Comparison of ENCODE assay signal across 10 mouse cellular contexts in genomic region chr19:6949951-6950350, GRCm38 (mm10). TPM values are rescaled to one million over a fixed set of nuclear protein-coding genes. Genes with fewer than 3 reads are reported as not detected.
DNase-seq lines count a peak whose midpoint lies in the region; ATAC-seq and TF ChIP-seq lines count a peak whose summit lies in the region.
"Had no signal": no experiment of that assay in that cellular context is flagged by ENCODE, and none has a peak within 500 bp of the region (broad histone marks: within the 10 kb centered on the region; RNA-seq: fewer than 3 reads in every experiment).

No protein-coding gene starts in this region.

- H3K9ac ChIP-seq in heart, postnatal 0 days (replicated peaks; ENCODE audit: low read depth, low read length) = peak overlapping the region; percentile 74; the same call in 1 of the 2 replicates
- H3K9ac ChIP-seq in embryonic facial prominence, embryonic 12.5 days = peak overlapping the region; percentile 77
- peak overlapping the region; percentile 59; the same call in 1 of the 2 replicates for H3K9ac ChIP-seq in hindbrain, postnatal 0 days (replicated peaks; ENCODE audit: low read length)
- H3K9ac ChIP-seq in midbrain, embryonic 15.5 days = peak overlapping the region; percentile 69

- H3K36me3 ChIP-seq in heart, postnatal 0 days (replicated peaks; ENCODE audit: control insufficient read depth, insufficient read depth, low read length) = 0 out of 2 replicates have a peak, but pooled peaks cover 7% of the 10 kb centered on the region
- peaks cover 26% of the 10 kb centered on the region for H3K36me3 ChIP-seq in embryonic facial prominence, embryonic 12.5 days
- H3K36me3 ChIP-seq in hindbrain, postnatal 0 days (ENCODE audit: insufficient read depth, low read length) = no peaks in the 10 kb centered on the region
- 0 out of 2 replicates have a peak, but pooled peaks cover 3% of the 10 kb centered on the region for H3K36me3 ChIP-seq in midbrain, embryonic 15.5 days (replicated peaks)

- H3K4me1 ChIP-seq in heart, postnatal 0 days (ENCODE audit: control insufficient read depth, insufficient read depth) = peaks cover 22% of the 10 kb centered on the region
- peaks cover 16% of the 10 kb centered on the region for H3K4me1 ChIP-seq in embryonic facial prominence, embryonic 12.5 days
- peaks cover 14% of the 10 kb centered on the region for H3K4me1 ChIP-seq in hindbrain, postnatal 0 days (ENCODE audit: insufficient read depth, low read length)
- H3K4me1 ChIP-seq in midbrain, embryonic 15.5 days = peaks cover 23% of the 10 kb centered on the region

- 55% methylated on average over 5 of the region's 5 CpGs for WGBS in heart, postnatal 0 days
- 56% methylated on average over 5 of the region's 5 CpGs for WGBS in embryonic facial prominence, embryonic 12.5 days
- WGBS in hindbrain, postnatal 0 days = 35% methylated on average over 5 of the region's 5 CpGs
- WGBS in midbrain, embryonic 15.5 days = 51% methylated on average over 5 of the region's 5 CpGs

- peak overlapping the region; percentile 81 for H3K4me2 ChIP-seq in heart, postnatal 0 days (ENCODE audit: low read depth, low read length)
- H3K4me2 ChIP-seq in embryonic facial prominence, embryonic 12.5 days (replicated peaks) = peak overlapping the region; percentile 93
- peak overlapping the region; percentile 99 for H3K4me2 ChIP-seq in hindbrain, postnatal 0 days (ENCODE audit: low read depth, low read length)
- H3K4me2 ChIP-seq in midbrain, embryonic 15.5 days = peak overlapping the region; percentile 90

- H3K27me3 ChIP-seq in heart, postnatal 0 days (ENCODE audit: control insufficient read depth, insufficient read depth, low read length) = no peaks in the 10 kb centered on the region
- H3K27me3 ChIP-seq in embryonic facial prominence, embryonic 12.5 days = no peaks in the 10 kb centered on the region
- no peaks in the 10 kb centered on the region for H3K27me3 ChIP-seq in hindbrain, postnatal 0 days (ENCODE audit: insufficient read depth, low read length)
- no peaks in the 10 kb centered on the region for H3K27me3 ChIP-seq in midbrain, embryonic 15.5 days (replicated peaks)

- H3K9me3 ChIP-seq in heart, postnatal 0 days (replicated peaks; ENCODE audit: control insufficient read depth, low read length) = no peaks in the 10 kb centered on the region
- H3K9me3 ChIP-seq in embryonic facial prominence, embryonic 12.5 days = no peaks in the 10 kb centered on the region
- H3K9me3 ChIP-seq in hindbrain, postnatal 0 days (ENCODE audit: low read length) = no peaks in the 10 kb centered on the region
- no peaks in the 10 kb centered on the region for H3K9me3 ChIP-seq in midbrain, embryonic 15.5 days
- H3K9me3 ChIP-seq: G1E had no signal

- TF ChIP-seq CTCF in heart, postnatal 0 days (IDR thresholded peaks at IDR 0.05; ENCODE audit: low read depth) = no peak
- no peak for TF ChIP-seq CTCF in hindbrain, postnatal 0 days (IDR thresholded peaks at IDR 0.05; ENCODE audit: low read depth)

- no peak for DNase-seq in heart, postnatal 0 days (ENCODE audit: low spot score)
- no peak for DNase-seq in heart, postnatal 10 days
- no peak for DNase-seq in hindbrain, postnatal 0 days (ENCODE audit: low spot score)
- DNase-seq in thymus, adult 18-20 months = no peak
- DNase-seq in cerebellum, postnatal 25 days = no peak
- no peak for DNase-seq in embryo, embryonic 10 days (ENCODE audit: low spot score)

- H3K27ac ChIP-seq in heart, postnatal 0 days (ENCODE audit: low read depth) = 0 out of 2 replicates have a peak overlapping the region, but pooled peaks have one; percentile 96
- 0 out of 2 replicates have a peak overlapping the region, but pooled peaks have one; percentile 23 for H3K27ac ChIP-seq in embryonic facial prominence, embryonic 12.5 days
- H3K27ac ChIP-seq in hindbrain, postnatal 0 days = peak overlapping the region; percentile 91; the same call in 1 of the 2 replicates
- peak overlapping the region; percentile 94; the same call in 1 of the 2 replicates for H3K27ac ChIP-seq in midbrain, embryonic 15.5 days

- ATAC-seq in heart, postnatal 0 days (ENCODE audit: insufficient read depth, low read depth) = no peak
- ATAC-seq in embryonic facial prominence, embryonic 12.5 days (ENCODE audit: insufficient number of reproducible peaks, insufficient read depth, low FRiP score, low TSS enrichment) = no peak
- ATAC-seq in hindbrain, postnatal 0 days = no peak
- no peak for ATAC-seq in midbrain, embryonic 15.5 days (replicated peaks)

- H3K4me3 ChIP-seq in heart, postnatal 0 days (ENCODE audit: low read depth, low read length) = peak overlapping the region; percentile 71
- peak overlapping the region; percentile 61 for H3K4me3 ChIP-seq in embryonic facial prominence, embryonic 12.5 days
- peak overlapping the region; percentile 61; the same call in 1 of the 2 replicates for H3K4me3 ChIP-seq in hindbrain, postnatal 0 days (ENCODE audit: low read length)
- peak overlapping the region; percentile 62 for H3K4me3 ChIP-seq in midbrain, embryonic 15.5 days

- intact Hi-C loops in heart, postnatal 10 days (cut with DNase I) = no loop called here

- TF ChIP-seq EP300 in heart, postnatal 0 days (IDR thresholded peaks at IDR 0.05; ENCODE audit: low read depth) = no peak

RNA-seq across cellular contexts. Expression of gene Gpr137, which starts 7.7 kb away (rescaled TPM):
- 23.4 and 46.1 TPM in 2 replicates for total RNA-seq in heart, postnatal 0 days (2014; rRNA removed; ENCODE audit: low replicate concordance)
- 16.8 and 20.9 TPM in 2 replicates for polyA plus RNA-seq in heart, postnatal 0 days (2015; fragmentation: Nextera tagmentation; extraction: Ambion mirVana)
- 10 to 100 TPM; 28.8 to 32.4 TPM for total RNA-seq in heart, postnatal 10 days (2021)
- polyA plus RNA-seq in embryonic facial prominence, embryonic 12.5 days (2016; fragmentation: Nextera tagmentation; extraction: Ambion mirVana) = 28.4 and 32.7 TPM in 2 replicates
- 122 and 129 TPM in 2 replicates for total RNA-seq in hindbrain, postnatal 0 days (2014; rRNA removed)
- 65.6 and 68.7 TPM in 2 replicates for polyA plus RNA-seq in hindbrain, postnatal 0 days (2015; fragmentation: Nextera tagmentation; extraction: Ambion mirVana)
- 70.2 and 70.5 TPM in 2 replicates for polyA plus RNA-seq in midbrain, embryonic 15.5 days (2015; fragmentation: Nextera tagmentation; extraction: Ambion mirVana)

RNA-seq across cellular contexts. Expression of gene Bad, which starts 8.3 kb away (rescaled TPM):
- total RNA-seq in heart, postnatal 0 days (2014; rRNA removed; ENCODE audit: low replicate concordance) = 46.8 and 76.0 TPM in 2 replicates
- 60.7 and 62.6 TPM in 2 replicates for polyA plus RNA-seq in heart, postnatal 0 days (2015; fragmentation: Nextera tagmentation; extraction: Ambion mirVana)
- total RNA-seq in heart, postnatal 10 days (2021) = 10 to 100 TPM; 30.8 to 34.1 TPM
- 75.0 and 77.6 TPM in 2 replicates for polyA plus RNA-seq in embryonic facial prominence, embryonic 12.5 days (2016; fragmentation: Nextera tagmentation; extraction: Ambion mirVana)
- total RNA-seq in hindbrain, postnatal 0 days (2014; rRNA removed) = 58.2 and 67.0 TPM in 2 replicates
- polyA plus RNA-seq in hindbrain, postnatal 0 days (2015; fragmentation: Nextera tagmentation; extraction: Ambion mirVana) = 86.6 and 88.0 TPM in 2 replicates
- 93.9 and 96.1 TPM in 2 replicates for polyA plus RNA-seq in midbrain, embryonic 15.5 days (2015; fragmentation: Nextera tagmentation; extraction: Ambion mirVana)

RNA-seq across cellular contexts. Expression of gene Kcnk4, which starts 15.6 kb away (rescaled TPM):
- total RNA-seq in heart, postnatal 0 days (2014; rRNA removed; ENCODE audit: low replicate concordance) = not detected in 2 replicates
- polyA plus RNA-seq in heart, postnatal 0 days (2015; fragmentation: Nextera tagmentation; extraction: Ambion mirVana) = 0.04 and 0.30 TPM in 2 replicates
- total RNA-seq in heart, postnatal 10 days (2021) = under 1 TPM in 1 of 2 experiments, not detected in 1; 0.27 TPM
- 0.62 and 0.65 TPM in 2 replicates for polyA plus RNA-seq in embryonic facial prominence, embryonic 12.5 days (2016; fragmentation: Nextera tagmentation; extraction: Ambion mirVana)
- 13.3 and 17.6 TPM in 2 replicates for total RNA-seq in hindbrain, postnatal 0 days (2014; rRNA removed)
- 15.9 and 21.7 TPM in 2 replicates for polyA plus RNA-seq in hindbrain, postnatal 0 days (2015; fragmentation: Nextera tagmentation; extraction: Ambion mirVana)
- polyA plus RNA-seq in midbrain, embryonic 15.5 days (2015; fragmentation: Nextera tagmentation; extraction: Ambion mirVana) = 4.7 and 5.0 TPM in 2 replicates
- total RNA-seq: G1E; neutrophil, adult 5-6 weeks had no signal

RNA-seq across cellular contexts. Expression of gene Catsperz, which starts 24.8 kb away (rescaled TPM):
- not detected in 2 replicates for total RNA-seq in heart, postnatal 0 days (2014; rRNA removed; ENCODE audit: low replicate concordance)
- 2.2 and 2.5 TPM in 2 replicates for polyA plus RNA-seq in heart, postnatal 0 days (2015; fragmentation: Nextera tagmentation; extraction: Ambion mirVana)
- total RNA-seq in heart, postnatal 10 days (2021) = not detected
- polyA plus RNA-seq in embryonic facial prominence, embryonic 12.5 days (2016; fragmentation: Nextera tagmentation; extraction: Ambion mirVana) = 1.2 and 1.7 TPM in 2 replicates
- total RNA-seq in hindbrain, postnatal 0 days (2014; rRNA removed) = 2.0 TPM in 1 of 2 replicates, not detected in the other
- 2.9 and 3.7 TPM in 2 replicates for polyA plus RNA-seq in hindbrain, postnatal 0 days (2015; fragmentation: Nextera tagmentation; extraction: Ambion mirVana)
- 1.1 and 1.3 TPM in 2 replicates for polyA plus RNA-seq in midbrain, embryonic 15.5 days (2015; fragmentation: Nextera tagmentation; extraction: Ambion mirVana)
- total RNA-seq: neutrophil, adult 5-6 weeks had no signal
- polyA plus RNA-seq: G1E had no signal

RNA-seq across cellular contexts. Expression of gene Ppp1r14b, which starts 24.8 kb away (rescaled TPM):
- 88.3 and 100 TPM in 2 replicates for total RNA-seq in heart, postnatal 0 days (2014; rRNA removed; ENCODE audit: low replicate concordance)
- polyA plus RNA-seq in heart, postnatal 0 days (2015; fragmentation: Nextera tagmentation; extraction: Ambion mirVana) = 128 and 132 TPM in 2 replicates
- 100 to 1,000 TPM; 168 to 180 TPM for total RNA-seq in heart, postnatal 10 days (2021)
- 255 and 291 TPM in 2 replicates for polyA plus RNA-seq in embryonic facial prominence, embryonic 12.5 days (2016; fragmentation: Nextera tagmentation; extraction: Ambion mirVana)
- total RNA-seq in hindbrain, postnatal 0 days (2014; rRNA removed) = 150 and 155 TPM in 2 replicates
- polyA plus RNA-seq in hindbrain, postnatal 0 days (2015; fragmentation: Nextera tagmentation; extraction: Ambion mirVana) = 198 and 210 TPM in 2 replicates
- 188 and 196 TPM in 2 replicates for polyA plus RNA-seq in midbrain, embryonic 15.5 days (2015; fragmentation: Nextera tagmentation; extraction: Ambion mirVana)

Comparison
In these comparisons a context has a peak if more than half of its experiments do, and no peak if none do; other contexts are left out.
1. H3K27ac ChIP-seq: peak in every context shown above with its lines; median percentile 96 in heart, postnatal 0 days; 94 in midbrain, embryonic 15.5 days; 91 in hindbrain, postnatal 0 days; 23 in embryonic facial prominence, embryonic 12.5 days.